Mouse (Mus musculus): Measurements from ENCODE around the gene Olfr1354. TPM values are rescaled to one million over a fixed set of nuclear protein-coding genes. Genes with fewer than 3 reads are reported as not detected.
"Not testable (repeated sequence)": the region's sequence is repeated elsewhere in the genome, so short reads cannot be mapped to it uniquely, and the experiment has no call there.

Gene Olfr1354
- not detected in 2 replicates for polyA plus RNA-seq (2012; rRNA removed)

GRCm38 (mm10) chr10:78912871-78913270 lies at the start of gene Olfr1354:
Gene Olfr1354 (plus strand): TSS chr10:78913171.
- WGBS = 72% methylated on average over 1 of the region's 1 CpGs
- H3K4me1 ChIP-seq (ENCODE audit: control insufficient read depth, insufficient read depth, insufficient read length, low read length); H3K27me3 ChIP-seq (ENCODE audit: control insufficient read depth, insufficient read depth, low read length); H3K36me3 ChIP-seq (ENCODE audit: control insufficient read depth, insufficient read depth, low read length); H3K27ac ChIP-seq (ENCODE audit: insufficient read depth, low read depth, low read length); H3K4me3 ChIP-seq (ENCODE audit: low read depth, low read length): not testable (repeated sequence)

DNA sequence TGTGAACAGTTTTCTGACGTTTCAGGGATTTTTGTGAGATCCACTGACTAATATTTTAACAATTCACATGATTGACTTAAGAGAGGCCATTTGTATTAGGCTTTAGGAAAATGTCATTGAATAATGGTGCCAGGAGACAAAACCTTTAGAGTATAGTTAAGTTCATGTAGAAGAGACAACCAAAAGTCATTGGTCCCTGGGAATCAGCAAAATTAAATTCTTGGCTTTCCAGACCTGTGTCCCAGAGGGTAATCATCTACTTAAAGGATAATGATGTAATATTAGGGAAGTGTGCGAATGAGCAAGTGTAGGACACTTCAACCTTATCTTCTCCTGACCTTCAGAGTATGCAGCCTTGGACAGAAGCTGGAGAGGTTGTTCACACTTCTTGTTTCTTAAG lies 37.7 kb upstream of the Olfr1354 start, which contains the start of gene Olfr1355:
Olfr1355 (plus strand) TSS at position 301 of the 400 bp plus-strand sequence.
- Histone ChIP-seq H3K27me3 (ENCODE audit: control insufficient read depth, insufficient read depth, low read length) (no peaks in the 10 kb centered on the region), H3K27ac (ENCODE audit: insufficient read depth, low read depth, low read length) (no peak within 1 kb of the TSS), H3K4me3 (ENCODE audit: low read depth, low read length) (no peak within 1 kb of the TSS)

GRCm38 (mm10) chr10:78950336-78950735 lies 37.4 kb downstream of the Olfr1354 start, which contains the start of gene Olfr8:
Gene Olfr8 (plus strand): TSS chr10:78950636.
- H3K4me3 ChIP-seq (ENCODE audit: low read depth, low read length); H3K27ac ChIP-seq (ENCODE audit: insufficient read depth, low read depth, low read length); H3K27me3 ChIP-seq (ENCODE audit: control insufficient read depth, insufficient read depth, low read length); H3K36me3 ChIP-seq (ENCODE audit: control insufficient read depth, insufficient read depth, low read length); H3K4me1 ChIP-seq (ENCODE audit: control insufficient read depth, insufficient read depth, insufficient read length, low read length): not testable (repeated sequence)
- WGBS = 75% methylated on average over 1 of the region's 1 CpGs

More for the DNA sequence above, 37.7 kb upstream of the Olfr1354 start, which contains the start of gene Olfr1355:
- WGBS = 65% methylated on average over 2 of the region's 2 CpGs
- no peaks in the 10 kb centered on the region for H3K36me3 ChIP-seq (ENCODE audit: control insufficient read depth, insufficient read depth, low read length)
- TF ChIP-seq POLR2A (IDR thresholded peaks at IDR 0.05; ENCODE audit: low read depth, low read length) (no peak), CTCF (IDR thresholded peaks at IDR 0.05; ENCODE audit: extremely low read depth, insufficient read length, insufficient replicate concordance, low read depth, low read length) (no peak)
- H3K4me1 ChIP-seq (ENCODE audit: control insufficient read depth, insufficient read depth, insufficient read length, low read length) = no peaks in the 10 kb centered on the region

GRCm38 (mm10) chr10:78963009-78963408 lies 50.0 kb downstream of the Olfr1354 start, which contains the start of gene Olfr1353:
Gene Olfr1353 (plus strand): TSS chr10:78963309.
- H3K4me1 ChIP-seq (ENCODE audit: control insufficient read depth, insufficient read depth, insufficient read length, low read length); H3K4me3 ChIP-seq (ENCODE audit: low read depth, low read length): not testable (repeated sequence)

More at GRCm38 (mm10) chr10:78963009-78963408, 50.0 kb downstream of the Olfr1354 start, which contains the start of gene Olfr1353:
- not testable (repeated sequence) for H3K27ac ChIP-seq (ENCODE audit: insufficient read depth, low read depth, low read length); H3K27me3 ChIP-seq (ENCODE audit: control insufficient read depth, insufficient read depth, low read length); H3K36me3 ChIP-seq (ENCODE audit: control insufficient read depth, insufficient read depth, low read length)

Other genes with a start within 250 kb of the Olfr1354 start
- gene Casp14, start 194.9 kb upstream of the Olfr1354 start, polyA plus RNA-seq (2012; rRNA removed) = not detected in 2 replicates
- gene Ccdc105, start 160.1 kb upstream of the Olfr1354 start, polyA plus RNA-seq (2012; rRNA removed) = not detected in 2 replicates
- 0.09 TPM in 1 of 2 replicates, not detected in the other for gene Slc1a6, start 132.7 kb upstream of the Olfr1354 start, polyA plus RNA-seq (2012; rRNA removed)
- gene Olfr1356, start 61.0 kb upstream of the Olfr1354 start, polyA plus RNA-seq (2012; rRNA removed) = not detected in 2 replicates
- not detected in 2 replicates for gene Olfr1355, start 37.6 kb upstream of the Olfr1354 start, polyA plus RNA-seq (2012; rRNA removed)
- not detected in 2 replicates for gene Olfr8, start 37.5 kb downstream of the Olfr1354 start, polyA plus RNA-seq (2012; rRNA removed)
- not detected in 2 replicates for gene Olfr1353, start 50.1 kb downstream of the Olfr1354 start, polyA plus RNA-seq (2012; rRNA removed)
- gene Olfr1352, start 67.9 kb downstream of the Olfr1354 start, polyA plus RNA-seq (2012; rRNA removed) = not detected in 2 replicates
- not detected in 2 replicates for gene Olfr1351, start 99.3 kb downstream of the Olfr1354 start, polyA plus RNA-seq (2012; rRNA removed)
- gene Olfr57, start 115.6 kb downstream of the Olfr1354 start, polyA plus RNA-seq (2012; rRNA removed) = not detected in 2 replicates
- 0.51 and 0.55 TPM in 2 replicates for gene 2610008E11Rik, start 184.4 kb downstream of the Olfr1354 start, polyA plus RNA-seq (2012; rRNA removed)
- gene Vmn2r80, start 235.6 kb downstream of the Olfr1354 start, polyA plus RNA-seq (2012; rRNA removed) = not detected in 2 replicates

Measured in small intestine, adult 2 months (tissue).